Mouse (Mus musculus) spleen, adult 2 months (tissue): ENCODE measurements at regions not wholly inside any gene's neighbourhood (a gene's known extent, or its start where the extent isn't known, plus 50 kb on each side); places are given as distances from the start of the nearest gene placed in this dataset.

Experiments
- CTCF ChIP-seq: fragments of 200-500 bp; IDR thresholded peaks from 2 replicates; pipeline ENCODE4 v1.5.1; 2011; ENCODE audit warnings: mild to moderate bottlenecking, inconsistent platforms; ENCODE audit not compliant: insufficient read depth, insufficient read length, insufficient replicate concordance; ENCODE audit errors: extremely low read depth
- POLR2A ChIP-seq: fragments of 200-500 bp; IDR thresholded peaks from 2 replicates; pipeline ENCODE4 v1.6.1; 2011; ENCODE audit warnings: low read depth, low read length, inconsistent platforms

DNA sequence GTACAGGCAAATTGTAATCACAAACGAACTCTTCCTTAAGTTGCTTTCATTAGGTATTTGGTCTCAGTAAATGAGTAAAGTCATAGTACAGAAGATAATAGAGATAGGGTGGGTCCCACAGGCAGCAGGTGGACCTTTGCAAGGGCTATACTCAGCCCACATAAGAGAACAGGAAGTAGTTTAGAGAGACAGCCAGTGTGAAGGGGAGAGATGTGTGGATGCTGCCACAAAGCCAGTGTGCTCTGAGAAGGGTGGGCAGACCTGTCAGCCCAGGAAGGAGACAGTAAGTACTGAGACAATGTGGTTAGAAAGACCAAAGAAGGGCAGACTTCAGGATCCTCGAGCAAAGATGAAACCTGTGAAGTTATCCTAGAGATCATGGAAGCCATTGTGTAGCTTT lies 123.5 kb downstream of the Rplp1 start:
- no peak for TF ChIP-seq CTCF
- no peak for TF ChIP-seq POLR2A
